Mouse (Mus musculus): ENCODE measurements around the gene Cmah. TPM values are rescaled to one million over a fixed set of nuclear protein-coding genes. Genes with fewer than 3 reads are reported as not detected.

Cmah gene
- polyA plus RNA-seq, 1 experiment, result 3.5 TPM

- Histone ChIP-seq H3K4me3 (replicated peaks; ENCODE audit: extremely low read depth, low read depth, low read length) (no peak overlapping the region), H3K4me1 (ENCODE audit: control insufficient read depth, insufficient read depth, low read length) (no peaks in the 10 kb centered on the region; the same call in 1 of the 2 replicates)
- no peak for DNase-seq
- 64% methylated on average over 5 of the region's 5 CpGs for WGBS
- no peak for TF ChIP-seq CTCF (IDR thresholded peaks at IDR 0.05; ENCODE audit: insufficient read depth, low read length)
- no peak for TF ChIP-seq POLR2A (IDR thresholded peaks at IDR 0.05; ENCODE audit: borderline replicate concordance, extremely low read depth, low read depth, low read length)
Observed at GRCm38 (mm10) chr13:24430215-24430614, 103.0 kb downstream of the Cmah start.

- TF ChIP-seq POLR2A (IDR thresholded peaks at IDR 0.05; ENCODE audit: borderline replicate concordance, extremely low read depth, low read depth, low read length) (no peak), CTCF (IDR thresholded peaks at IDR 0.05; ENCODE audit: insufficient read depth, low read length) (no peak)
- H3K4me3 ChIP-seq (replicated peaks; ENCODE audit: extremely low read depth, low read depth, low read length), result no peak overlapping the region
- WGBS, result 65% methylated on average over 3 of the region's 3 CpGs
- DNase-seq, result no peak
- H3K4me1 ChIP-seq (ENCODE audit: control insufficient read depth, insufficient read depth, low read length), result no peaks in the 10 kb centered on the region; the same call in 1 of the 2 replicates
Observed at GRCm38 (mm10) chr13:24431593-24431992, 104.4 kb downstream of the Cmah start.

GRCm38 (mm10) chr13:24442272-24442671 is 115.1 kb downstream of the Cmah start:
- TF ChIP-seq CTCF (IDR thresholded peaks at IDR 0.05; ENCODE audit: insufficient read depth, low read length), result no peak
- no peak for TF ChIP-seq POLR2A (IDR thresholded peaks at IDR 0.05; ENCODE audit: borderline replicate concordance, extremely low read depth, low read depth, low read length)
- no peak for DNase-seq
- WGBS, result 28% methylated on average over 6 of the region's 6 CpGs
- peaks cover 18% of the 10 kb centered on the region for H3K4me1 ChIP-seq (ENCODE audit: control insufficient read depth, insufficient read depth, low read length)
- H3K4me3 ChIP-seq (replicated peaks; ENCODE audit: extremely low read depth, low read depth, low read length), result no peak overlapping the region

DNA sequence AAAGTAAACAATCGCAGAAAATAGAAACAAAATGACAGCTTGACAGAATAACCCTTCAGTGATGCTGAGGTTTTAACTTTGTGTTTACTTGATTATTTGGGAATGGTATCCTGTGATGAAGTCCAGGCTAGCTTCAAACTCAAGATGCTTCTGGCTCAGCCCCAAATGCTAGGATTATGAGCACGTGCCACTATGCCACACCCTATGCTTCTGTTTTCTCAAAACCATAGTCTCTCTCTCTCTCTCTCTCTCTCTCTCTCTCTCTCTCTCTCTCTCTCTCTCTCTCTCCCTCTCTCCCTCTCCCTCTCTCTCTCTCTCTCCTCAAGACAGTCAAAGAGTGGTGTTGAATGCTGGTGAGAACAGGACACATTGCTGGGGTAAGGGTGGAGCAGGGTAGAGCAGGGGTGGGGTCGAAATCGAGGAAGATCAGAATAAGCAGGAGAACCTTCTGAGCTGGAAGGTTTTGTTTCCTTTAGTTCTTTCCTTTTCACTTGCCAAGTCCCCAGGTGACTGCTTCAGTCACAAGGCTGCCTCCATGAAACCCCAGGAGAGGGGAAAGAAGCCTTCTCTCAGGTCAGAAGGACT is 116.7 kb downstream of the Cmah start:
- TF ChIP-seq CTCF (IDR thresholded peaks at IDR 0.05; ENCODE audit: insufficient read depth, low read length) (no peak), POLR2A (IDR thresholded peaks at IDR 0.05; ENCODE audit: borderline replicate concordance, extremely low read depth, low read depth, low read length) (no peak)
- DNase-seq, result no peak
- Histone ChIP-seq H3K4me3 (replicated peaks; ENCODE audit: extremely low read depth, low read depth, low read length) (no peak overlapping the region), H3K4me1 (ENCODE audit: control insufficient read depth, insufficient read depth, low read length) (peaks cover 18% of the 10 kb centered on the region)
- 50% methylated on average over 4 of the region's 4 CpGs for WGBS

GRCm38 (mm10) chr13:24444709-24445108 is 117.5 kb downstream of the Cmah start:
- TF ChIP-seq CTCF (IDR thresholded peaks at IDR 0.05; ENCODE audit: insufficient read depth, low read length) (no peak), POLR2A (IDR thresholded peaks at IDR 0.05; ENCODE audit: borderline replicate concordance, extremely low read depth, low read depth, low read length) (no peak)
- DNase-seq, result no peak
- H3K4me1 ChIP-seq (ENCODE audit: control insufficient read depth, insufficient read depth, low read length), result peaks cover 18% of the 10 kb centered on the region
- H3K4me3 ChIP-seq (replicated peaks; ENCODE audit: extremely low read depth, low read depth, low read length), result no peak overlapping the region
- WGBS, result 27% methylated on average over 4 of the region's 4 CpGs

- Histone ChIP-seq H3K4me3 (replicated peaks; ENCODE audit: extremely low read depth, low read depth, low read length) (no peak overlapping the region), H3K4me1 (ENCODE audit: control insufficient read depth, insufficient read depth, low read length) (peaks cover 18% of the 10 kb centered on the region)
- WGBS, result 58% methylated on average over 3 of the region's 3 CpGs
- TF ChIP-seq POLR2A (IDR thresholded peaks at IDR 0.05; ENCODE audit: borderline replicate concordance, extremely low read depth, low read depth, low read length) (no peak), CTCF (IDR thresholded peaks at IDR 0.05; ENCODE audit: insufficient read depth, low read length) (no peak)
- no peak for DNase-seq
Observed at GRCm38 (mm10) chr13:24445166-24445565, 118.0 kb downstream of the Cmah start.

GRCm38 (mm10) chr13:24446081-24446480 is 118.9 kb downstream of the Cmah start:
- WGBS, result 88% methylated on average over 4 of the region's 4 CpGs
- no peak for TF ChIP-seq CTCF (IDR thresholded peaks at IDR 0.05; ENCODE audit: insufficient read depth, low read length)
- TF ChIP-seq POLR2A (IDR thresholded peaks at IDR 0.05; ENCODE audit: borderline replicate concordance, extremely low read depth, low read depth, low read length), result no peak
- H3K4me1 ChIP-seq (ENCODE audit: control insufficient read depth, insufficient read depth, low read length), result peaks cover 18% of the 10 kb centered on the region
- no peak for DNase-seq
- no peak overlapping the region for H3K4me3 ChIP-seq (replicated peaks; ENCODE audit: extremely low read depth, low read depth, low read length)

DNA sequence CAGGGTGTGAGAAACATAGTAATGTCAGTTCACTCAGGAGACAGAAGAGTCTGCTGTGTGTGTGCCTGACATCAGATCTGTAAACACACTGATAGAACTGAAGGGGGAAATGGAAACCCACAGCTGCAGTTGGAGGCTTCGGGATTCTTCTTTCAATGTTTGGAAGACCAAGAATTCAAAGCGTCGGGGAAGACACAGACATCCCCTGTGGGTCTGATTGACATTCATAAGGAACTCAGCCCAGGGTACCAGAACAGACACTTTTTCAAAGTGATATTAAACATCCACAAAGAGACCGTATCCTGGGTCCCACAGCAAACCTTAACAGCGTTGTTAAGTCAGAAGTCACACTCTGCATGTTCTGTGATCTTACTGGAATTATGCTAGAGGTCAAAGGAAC is 119.8 kb downstream of the Cmah start:
- no peak for TF ChIP-seq POLR2A (IDR thresholded peaks at IDR 0.05; ENCODE audit: borderline replicate concordance, extremely low read depth, low read depth, low read length)
- TF ChIP-seq CTCF (IDR thresholded peaks at IDR 0.05; ENCODE audit: insufficient read depth, low read length), result no peak
- Histone ChIP-seq H3K4me1 (ENCODE audit: control insufficient read depth, insufficient read depth, low read length) (peaks cover 17% of the 10 kb centered on the region), H3K4me3 (replicated peaks; ENCODE audit: extremely low read depth, low read depth, low read length) (no peak overlapping the region)
- DNase-seq, result no peak
- 42% methylated on average over 5 of the region's 5 CpGs for WGBS

GRCm38 (mm10) chr13:24448578-24448977 is 121.4 kb downstream of the Cmah start:
- 72% methylated on average over 6 of the region's 6 CpGs for WGBS
- peaks cover 12% of the 10 kb centered on the region for H3K4me1 ChIP-seq (ENCODE audit: control insufficient read depth, insufficient read depth, low read length)
- H3K4me3 ChIP-seq (replicated peaks; ENCODE audit: extremely low read depth, low read depth, low read length), result no peak overlapping the region
- DNase-seq, result no peak
- TF ChIP-seq POLR2A (IDR thresholded peaks at IDR 0.05; ENCODE audit: borderline replicate concordance, extremely low read depth, low read depth, low read length) (no peak), CTCF (IDR thresholded peaks at IDR 0.05; ENCODE audit: insufficient read depth, low read length) (no peak)

DNA sequence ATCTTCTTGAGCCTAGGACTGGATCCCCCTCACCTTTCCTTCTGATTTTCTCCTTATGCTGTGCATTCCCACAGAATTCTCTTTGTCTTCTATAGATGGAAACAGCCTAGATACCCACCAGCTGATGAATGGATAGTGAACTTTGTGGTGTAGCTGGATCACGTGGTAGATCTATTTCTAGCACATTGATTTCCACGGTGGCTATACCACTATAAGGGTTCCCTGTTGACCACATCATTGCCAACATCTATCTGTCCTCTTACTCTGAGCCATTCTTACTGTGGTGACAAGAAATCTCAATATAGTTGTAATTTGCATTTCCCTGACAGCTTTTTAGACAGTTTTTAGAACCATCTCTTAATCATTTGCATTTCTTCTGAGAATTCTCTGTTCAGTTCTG is 124.3 kb downstream of the Cmah start:
- WGBS, result 68% methylated on average over 2 of the region's 2 CpGs
- DNase-seq, result no peak
- Histone ChIP-seq H3K4me3 (replicated peaks; ENCODE audit: extremely low read depth, low read depth, low read length) (no peak overlapping the region), H3K4me1 (ENCODE audit: control insufficient read depth, insufficient read depth, low read length) (no peaks in the 10 kb centered on the region)
- TF ChIP-seq POLR2A (IDR thresholded peaks at IDR 0.05; ENCODE audit: borderline replicate concordance, extremely low read depth, low read depth, low read length) (no peak), CTCF (IDR thresholded peaks at IDR 0.05; ENCODE audit: insufficient read depth, low read length) (no peak)

Measured in lung, adult 2 months (tissue).